Mouse (Mus musculus): Measurements from ENCODE around the gene Tspan14.

Tspan14 gene

DNA sequence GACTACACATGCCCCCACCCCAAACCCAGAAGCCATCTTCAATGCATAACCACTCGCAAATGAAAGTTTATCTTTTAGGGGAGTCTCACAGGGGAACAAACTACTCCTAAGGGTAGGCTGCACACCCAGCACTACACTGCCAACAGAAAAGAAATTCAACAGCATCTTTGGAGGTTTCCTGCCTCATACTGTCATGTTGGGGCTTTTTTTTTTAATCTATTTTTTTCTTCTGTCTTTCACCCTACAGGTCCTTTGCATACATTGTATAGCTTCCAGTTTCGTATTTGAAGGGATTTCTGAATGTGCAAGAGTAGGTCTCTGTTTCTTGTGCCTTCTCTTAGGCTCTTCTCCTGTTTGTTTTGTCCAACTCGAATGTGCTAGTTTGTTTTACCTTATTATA is 14.3 kb downstream of the Tspan14 start:
- no peak for DNase-seq

DNA sequence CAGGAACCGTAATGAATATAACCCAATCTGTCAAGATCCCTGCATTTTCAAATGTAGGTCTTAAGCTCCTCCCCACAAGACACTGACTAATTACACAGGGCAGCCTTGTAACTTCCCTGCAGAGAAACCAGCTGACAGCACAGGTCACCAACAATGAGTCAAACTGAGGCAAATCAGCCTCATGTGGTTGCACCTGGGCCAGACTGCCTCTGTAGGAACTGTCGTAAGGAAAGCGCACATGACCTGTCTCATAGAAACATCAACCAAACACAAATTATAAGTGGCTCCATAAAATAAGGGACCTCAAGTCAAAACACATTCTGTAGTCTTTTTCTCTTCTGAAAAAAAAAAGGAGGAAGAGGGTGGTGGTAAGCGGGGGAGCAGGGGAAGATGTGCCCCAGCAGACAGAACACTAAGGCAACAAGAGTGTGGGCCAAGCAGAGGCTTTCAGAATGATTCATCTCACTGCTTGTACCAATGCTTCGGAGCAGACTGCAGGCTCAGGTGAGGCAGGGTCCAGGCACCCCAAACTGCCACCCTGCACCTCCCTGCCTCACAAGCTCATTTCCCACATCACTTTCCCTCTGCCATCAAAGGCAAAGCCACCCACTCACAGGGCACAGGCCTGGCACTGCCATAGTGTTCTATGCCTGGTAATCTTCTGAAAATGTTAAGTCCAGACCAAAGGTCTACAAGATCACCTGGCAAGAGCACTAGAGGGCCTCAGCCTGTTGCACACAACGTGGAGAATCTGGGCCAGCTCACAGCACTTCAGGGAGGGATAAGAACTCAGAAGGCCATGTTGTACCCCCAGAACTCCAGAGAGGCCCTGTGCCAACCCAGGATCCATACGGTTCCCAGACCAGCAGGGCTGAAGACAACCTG is 16.6 kb downstream of the Tspan14 start:
- peak; percentile 48 to 66 for DNase-seq

DNA sequence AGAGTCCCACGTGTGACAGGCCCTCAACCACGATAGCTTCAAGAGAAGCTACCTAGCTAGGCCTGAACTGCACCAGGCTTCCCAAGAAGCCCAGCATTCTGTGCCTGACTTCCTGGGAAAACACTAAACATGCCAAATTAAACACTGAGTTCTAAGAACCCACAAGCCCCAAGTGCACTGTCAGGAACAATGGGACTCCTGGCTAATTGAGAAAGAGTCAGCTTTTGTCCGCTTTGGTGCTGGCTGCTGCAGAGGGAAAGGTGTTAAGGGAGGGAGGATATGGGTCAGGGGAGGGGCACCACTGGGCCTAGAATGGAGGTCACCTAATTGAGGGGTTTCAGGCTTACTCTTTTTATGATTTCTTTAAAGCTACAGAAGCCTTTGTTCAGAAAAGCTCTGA is 17.6 kb downstream of the Tspan14 start:
- DNase-seq: no peak

DNA sequence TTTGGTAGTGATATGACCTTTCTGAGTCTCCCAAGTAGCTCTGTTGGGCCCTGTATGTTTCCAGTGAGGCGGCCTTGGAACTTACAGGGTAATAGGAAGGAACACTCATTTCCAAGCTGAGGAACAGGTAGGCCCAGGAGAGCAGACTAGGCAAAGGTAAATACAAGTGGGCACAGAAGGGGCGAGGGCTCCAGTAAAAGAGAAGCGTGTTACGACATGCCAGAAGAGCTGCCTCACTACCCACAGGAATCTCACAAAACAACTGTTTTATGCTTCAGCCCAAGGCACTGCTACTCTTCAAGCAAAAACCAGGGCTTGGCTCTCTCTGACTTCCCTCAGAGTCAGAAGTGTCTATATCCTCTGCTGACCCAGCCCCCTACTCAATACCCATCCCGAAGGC is 18.1 kb downstream of the Tspan14 start:
- no peak for DNase-seq

- peak in 1 of 2 experiments; percentile 60 for DNase-seq
Measured at GRCm38 (mm10) chr14:40947431-40948394, 18.9 kb downstream of the Tspan14 start.

DNA sequence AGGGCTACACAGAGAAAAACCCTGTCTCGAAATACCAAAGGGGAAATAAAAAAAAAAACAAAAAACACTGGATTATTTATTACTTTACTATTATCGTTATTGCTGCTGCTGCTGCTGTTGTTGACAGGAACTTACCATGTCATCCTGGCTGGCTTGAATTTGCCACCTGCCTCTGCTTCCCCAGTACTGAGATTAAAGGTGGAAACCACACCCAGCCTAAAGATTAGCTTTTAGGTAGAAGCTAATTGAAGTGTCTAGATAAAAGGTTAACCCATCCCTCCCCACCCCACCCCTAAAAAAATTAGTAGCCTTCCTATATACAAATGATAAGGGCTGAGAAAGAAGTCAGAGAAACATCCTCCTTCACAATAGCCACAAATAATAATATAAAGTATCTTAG is 22.8 kb downstream of the Tspan14 start:
- DNase-seq: no peak

GRCm38 (mm10) chr14:40942429-40942828 is 24.2 kb downstream of the Tspan14 start:
- DNase-seq: no peak

DNA sequence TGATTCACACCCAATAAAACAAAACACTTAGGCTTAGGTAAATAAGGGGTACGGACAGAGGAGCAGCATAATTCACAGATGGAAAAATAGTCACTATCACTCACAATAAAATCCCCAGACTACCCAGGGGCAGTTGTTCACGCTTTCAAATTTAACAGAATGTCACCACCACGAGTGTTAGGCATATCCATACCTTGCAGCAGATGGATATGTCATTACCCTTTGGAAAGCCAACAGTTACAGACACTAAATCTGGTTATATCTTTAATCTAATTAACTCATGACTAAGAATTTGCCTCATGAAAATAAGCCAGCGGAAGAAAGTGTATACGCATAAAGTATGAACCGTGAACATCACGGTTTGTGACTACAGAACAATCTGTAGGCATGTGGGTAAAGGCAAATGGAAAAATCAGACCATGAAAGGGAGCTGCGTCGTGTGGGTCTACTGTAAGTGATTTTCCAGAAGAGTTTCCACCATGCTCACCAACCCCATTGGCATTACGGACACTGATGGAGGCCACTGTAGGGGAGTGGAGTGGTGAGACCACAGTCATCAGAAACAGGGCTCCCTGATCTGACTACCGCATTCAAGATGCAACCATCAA is 28.1 kb downstream of the Tspan14 start:
- DNase-seq: no peak

DNA sequence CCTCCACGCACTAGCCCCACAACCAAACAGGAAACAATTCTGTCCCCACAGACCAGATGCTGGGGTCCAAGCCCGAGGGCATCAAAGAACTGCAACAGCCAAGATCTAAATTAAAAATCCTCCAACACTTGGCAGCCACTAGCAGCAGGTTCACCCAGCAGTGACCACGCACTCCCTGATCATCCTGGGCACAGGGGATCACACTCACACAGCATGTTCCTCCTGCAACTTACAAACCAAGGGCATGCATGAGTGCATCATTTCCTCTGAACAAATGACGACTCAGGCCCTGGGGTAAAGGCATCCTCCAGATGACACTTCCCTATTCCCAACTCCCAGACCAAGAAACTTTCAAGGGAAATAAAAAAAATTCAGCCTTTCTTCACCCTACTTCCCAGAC is 29.6 kb downstream of the Tspan14 start:
- DNase-seq: peak in 1 of 2 experiments; percentile 3

DNA sequence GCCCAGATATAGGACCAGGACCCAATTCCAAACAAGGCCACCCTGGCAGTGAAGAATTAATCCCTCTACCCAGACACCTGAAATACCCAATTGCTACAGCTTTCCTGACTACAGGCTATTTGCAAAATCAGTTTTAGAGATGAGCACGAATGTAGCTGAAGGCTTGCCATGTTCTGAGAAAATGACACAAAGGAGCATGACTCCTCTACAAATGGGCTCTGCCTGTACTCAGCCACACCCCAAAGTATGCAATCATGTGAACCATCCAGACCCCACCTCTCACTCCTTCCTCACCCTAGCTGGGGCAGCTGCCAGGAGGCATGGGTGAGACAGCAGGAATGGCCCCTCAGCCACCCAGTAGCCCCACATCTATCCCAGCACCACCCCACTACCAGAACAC is 31.1 kb downstream of the Tspan14 start:
- DNase-seq: no peak

DNA sequence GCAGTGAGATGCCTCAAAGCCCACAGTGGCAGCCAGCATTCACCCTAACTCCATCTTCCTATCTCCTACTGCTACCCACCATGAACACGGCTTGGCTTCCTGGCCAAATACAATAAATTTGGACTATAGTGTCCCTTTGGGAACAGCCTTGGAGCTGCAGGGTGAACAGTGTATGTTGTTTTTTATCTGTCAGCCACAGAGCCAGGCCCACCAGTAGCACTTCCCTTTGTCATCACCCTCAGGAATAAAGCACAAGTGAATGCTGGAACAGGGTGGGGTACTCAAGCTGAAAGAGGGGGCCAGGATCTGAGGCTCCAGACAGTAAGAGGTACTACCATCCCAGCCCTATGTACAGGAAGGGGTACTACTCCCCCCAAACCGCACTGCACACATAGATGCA is 31.6 kb downstream of the Tspan14 start:
- no peak for DNase-seq

DNA sequence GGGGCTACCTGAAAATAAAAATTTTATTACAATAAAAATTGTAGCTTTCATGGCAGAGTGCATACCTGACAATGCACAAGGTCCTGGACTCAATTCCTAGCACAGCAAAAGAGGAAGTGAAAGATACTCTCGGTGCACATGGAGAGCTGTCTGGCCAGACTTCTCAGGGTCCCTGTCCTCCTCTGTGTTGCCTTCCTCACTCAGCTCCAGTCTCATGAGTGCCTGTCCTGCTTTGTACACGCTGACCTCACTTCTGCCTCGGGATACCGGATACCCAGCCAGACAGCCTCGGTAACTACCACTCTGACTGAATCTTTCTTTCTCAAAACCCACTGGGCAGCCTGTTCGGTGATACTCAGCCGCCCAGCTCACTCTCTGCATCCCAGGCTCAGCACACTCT is 33.3 kb downstream of the Tspan14 start:
- no peak for DNase-seq

- peak; percentile 63 to 72 for DNase-seq
Measured at GRCm38 (mm10) chr14:40932225-40932624, 34.4 kb downstream of the Tspan14 start.

DNA sequence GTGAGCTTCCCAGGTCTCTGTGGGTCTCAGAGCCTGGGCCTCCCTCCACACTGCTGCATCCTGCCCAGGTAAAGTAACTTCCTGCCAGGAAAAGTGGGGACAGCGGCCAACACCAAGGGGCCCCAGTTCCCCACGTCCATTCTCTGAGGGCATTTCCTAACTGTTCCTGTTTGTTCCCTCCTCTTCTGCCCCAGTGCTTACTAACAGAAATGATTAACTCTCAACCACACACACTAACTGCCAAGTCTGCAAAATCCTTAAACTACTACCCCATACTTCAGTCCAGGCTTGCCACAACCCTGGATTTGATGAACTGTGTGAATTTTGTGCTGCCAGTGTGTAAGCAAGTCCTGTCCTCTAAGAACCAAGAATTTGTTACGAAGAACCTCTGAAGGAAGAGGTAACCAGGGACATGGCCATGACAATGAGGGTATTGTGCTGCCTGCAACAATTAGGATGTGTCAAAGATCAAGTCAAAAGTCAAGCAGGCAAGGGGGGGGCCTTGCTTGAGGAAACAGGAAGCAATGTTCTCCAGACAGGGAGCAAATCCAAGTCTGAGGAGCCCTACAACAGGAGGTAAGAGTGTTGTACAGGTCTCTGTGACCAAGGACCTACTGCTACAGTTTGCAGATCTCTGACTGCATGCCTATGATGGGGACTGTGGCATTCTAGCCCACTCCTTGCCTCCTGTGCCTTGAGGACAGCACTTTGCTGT is 35.3 kb downstream of the Tspan14 start:
- DNase-seq: peak; percentile 77 to 82

GRCm38 (mm10) chr14:40929943-40930342 is 36.7 kb downstream of the Tspan14 start:
- no peak for DNase-seq

- peak; percentile 50 to 56 for DNase-seq
Measured at GRCm38 (mm10) chr14:40928897-40929296, 37.7 kb downstream of the Tspan14 start.

GRCm38 (mm10) chr14:40927041-40927440 is 39.6 kb downstream of the Tspan14 start:
- DNase-seq: peak in 1 of 2 experiments; percentile 41

DNA sequence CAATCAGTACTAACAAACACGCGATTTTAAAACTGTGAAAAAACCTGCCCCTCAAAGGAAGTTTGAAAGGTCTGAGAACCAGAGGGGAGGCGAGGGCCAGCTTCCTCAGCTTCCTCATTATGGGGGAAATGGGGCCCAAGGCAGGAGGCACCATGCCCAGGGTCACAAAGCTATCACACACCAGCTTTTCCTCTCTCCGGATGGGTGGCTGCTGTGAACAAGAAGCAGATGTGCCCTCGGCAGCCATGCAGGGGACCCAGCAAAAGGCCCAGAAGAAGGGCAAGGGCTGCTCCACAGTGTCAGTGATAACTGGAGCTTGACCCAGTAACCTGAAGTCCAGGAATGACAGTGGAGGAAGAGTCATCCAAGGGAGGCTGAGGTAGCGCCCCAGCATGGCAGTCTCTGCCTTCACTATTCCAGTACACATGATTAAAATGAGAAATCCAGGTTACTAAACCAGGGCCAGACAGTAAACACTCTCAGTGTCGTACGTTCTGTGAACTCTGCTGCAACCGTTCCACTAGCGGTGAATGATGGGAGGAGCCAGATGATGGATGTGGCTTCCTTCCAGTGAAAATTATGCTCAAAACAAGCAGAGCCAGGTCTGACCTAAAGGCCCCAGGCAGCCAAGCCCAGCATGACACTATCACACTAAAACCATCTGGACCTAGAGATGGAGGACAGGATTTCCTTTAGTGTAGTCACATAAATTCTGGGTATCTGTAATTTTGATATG is 42.1 kb downstream of the Tspan14 start:
- peak; percentile 68 to 78 for DNase-seq

- no peak for DNase-seq
Measured at GRCm38 (mm10) chr14:40921241-40921640, 45.4 kb downstream of the Tspan14 start.

- DNase-seq: no peak
Measured at GRCm38 (mm10) chr14:40919521-40919920, 47.1 kb downstream of the Tspan14 start.

GRCm38 (mm10) chr14:40918477-40918876 is 48.1 kb downstream of the Tspan14 start:
- peak; percentile 51 to 52 for DNase-seq

DNA sequence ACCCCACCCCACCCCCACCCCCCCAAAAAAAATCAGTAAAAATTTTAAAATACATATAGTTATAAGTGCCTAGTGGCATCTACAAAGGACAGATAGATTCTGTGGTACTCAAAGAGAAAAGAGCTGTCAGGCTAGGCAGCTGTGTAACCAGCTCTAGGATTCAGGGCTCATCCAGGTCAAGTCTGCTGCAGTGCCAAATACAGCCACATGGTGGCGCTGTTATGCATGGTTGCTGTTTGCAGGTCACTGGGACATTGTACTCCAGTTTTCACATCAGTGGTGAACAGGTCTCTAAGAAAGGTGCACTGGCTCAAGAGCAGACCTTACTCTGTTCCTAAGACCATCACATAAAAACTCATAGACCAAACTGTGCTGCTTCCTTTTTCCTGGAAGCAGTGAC is 49.0 kb downstream of the Tspan14 start:
- DNase-seq: peak; percentile 93 to 97
